Mouse (Mus musculus) bone marrow macrophage, adult 2 months (primary cell): ENCODE data around the gene Trim2. TPM values are rescaled to one million over a fixed set of nuclear protein-coding genes. Genes with fewer than 3 reads are reported as not detected.

Experiments
- H3K27ac ChIP-seq: 2 replicates; pipeline ENCODE4 v1.5.1; 2012; ENCODE audit warnings: low read depth, low read length; ENCODE audit not compliant: insufficient read depth
- H3K4me1 ChIP-seq: 2 replicates; pipeline ENCODE4 v1.6.1; 2012; ENCODE audit warnings: low read length; ENCODE audit not compliant: control insufficient read depth, insufficient read depth
- H3K4me3 ChIP-seq: 2 replicates; pipeline ENCODE4 v1.5.1; 2012; ENCODE audit warnings: mild to moderate bottlenecking, low read length, moderate library complexity; ENCODE audit not compliant: insufficient read depth
- CTCF ChIP-seq: IDR thresholded peaks from 2 replicates; pipeline ENCODE4 v1.5.1; 2012; ENCODE audit warnings: low read depth, mild to moderate bottlenecking, low read length, moderate library complexity
- POLR2A ChIP-seq: IDR thresholded peaks from 2 replicates; pipeline ENCODE4 v1.6.1; 2012; ENCODE audit warnings: mild to moderate bottlenecking, low read depth, low read length, borderline replicate concordance
- polyA plus RNA-seq: library from polyadenylated mRNA; stranded (reverse); fragments of >200 nt; gene quantifications from 2 replicates; pipeline ENCODE4 v1.2.4, GENCODE M21; 2012; ENCODE audit not compliant: missing spikeins, insufficient read depth, insufficient read length

Gene Trim2
- polyA plus RNA-seq, 1 experiment: 2.0 TPM

DNA sequence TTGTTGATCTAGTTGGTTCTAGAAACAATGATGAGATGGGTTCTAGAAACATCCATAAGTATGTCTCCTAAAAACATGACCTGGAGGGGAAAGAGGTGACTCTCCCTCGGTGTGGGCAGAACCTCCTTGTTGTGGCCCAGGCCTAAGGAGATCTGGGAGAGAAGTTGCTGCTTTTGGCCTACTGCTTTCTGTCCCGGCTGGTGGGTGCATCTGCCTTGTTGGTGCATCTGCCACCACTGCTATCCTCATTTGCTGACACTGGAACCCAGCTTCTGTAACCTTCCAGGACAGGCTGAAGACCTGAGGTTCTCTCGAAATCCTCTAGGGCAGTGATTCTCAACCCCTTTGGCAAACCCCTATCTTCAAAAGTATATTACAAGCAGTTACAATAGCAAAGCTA, 141.3 kb downstream of the Trim2 start:
- H3K27ac ChIP-seq: no peak overlapping the region
- H3K4me3 ChIP-seq: no peak overlapping the region
- TF ChIP-seq POLR2A: no peak
- no peak for TF ChIP-seq CTCF
- peaks cover 15% of the 10 kb centered on the region for H3K4me1 ChIP-seq

DNA sequence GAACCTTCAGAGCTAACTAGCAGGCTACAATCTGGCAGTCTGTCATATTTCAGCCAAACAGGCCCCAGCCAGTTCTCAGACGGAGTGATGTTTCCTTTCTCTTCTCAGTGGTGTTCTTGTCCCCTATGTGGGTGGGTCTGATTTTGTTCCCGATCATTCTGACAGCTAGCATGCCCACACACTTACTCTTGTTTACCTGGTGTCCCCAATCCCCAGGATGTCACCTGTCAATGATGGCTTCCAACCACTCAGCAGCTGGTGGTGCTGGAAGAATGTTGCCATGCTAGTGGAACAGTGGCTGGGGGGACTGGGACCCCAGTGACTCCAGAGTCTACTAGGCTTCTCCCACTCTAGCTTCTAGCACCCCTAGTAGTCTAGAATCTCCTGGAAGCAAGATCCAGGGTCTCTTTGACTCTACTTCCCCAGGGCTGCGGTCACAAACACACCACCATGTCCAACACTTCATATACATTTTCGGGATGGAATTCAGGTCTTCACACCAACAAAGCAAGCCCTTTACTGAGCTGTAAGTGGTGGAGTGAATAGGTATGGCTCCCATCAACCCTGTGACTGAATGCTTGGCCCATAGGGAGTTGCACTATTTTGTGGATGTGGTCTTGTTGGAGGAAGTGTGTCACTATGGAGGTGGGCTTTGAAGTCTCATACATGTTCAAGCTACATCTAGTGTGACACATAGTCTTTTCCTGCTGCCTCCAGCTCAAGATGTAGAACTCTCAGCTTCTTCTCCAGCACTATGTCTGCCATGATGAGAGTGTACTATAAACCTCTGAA, 148.9 kb downstream of the Trim2 start:
- H3K27ac ChIP-seq: no peak overlapping the region
- no peak overlapping the region for H3K4me3 ChIP-seq
- TF ChIP-seq CTCF (no peak), POLR2A (no peak)
- 0 out of 2 replicates have a peak, but pooled peaks cover 2% of the 10 kb centered on the region for H3K4me1 ChIP-seq

DNA sequence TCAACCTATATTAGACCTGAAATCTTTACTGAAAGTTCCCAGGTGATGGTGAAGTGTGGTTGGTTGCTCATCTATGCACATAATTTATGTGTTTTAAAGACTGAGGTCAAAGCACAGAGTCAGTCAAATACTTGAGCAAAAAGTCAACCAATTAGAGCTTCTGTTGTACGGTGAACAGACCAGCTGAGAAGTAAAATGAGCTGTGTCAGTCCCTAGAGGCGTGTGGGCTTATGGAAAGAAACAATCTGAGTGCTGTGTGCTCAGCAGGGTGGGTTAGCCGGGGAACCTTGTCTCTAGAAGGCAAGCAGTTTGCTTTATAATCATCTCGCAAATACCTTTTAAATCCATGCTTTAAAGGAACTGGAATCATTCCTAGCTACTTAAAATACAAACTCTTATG, 149.7 kb downstream of the Trim2 start:
- TF ChIP-seq POLR2A (no peak), CTCF (no peak)
- H3K4me1 ChIP-seq: 0 out of 2 replicates have a peak, but pooled peaks cover 2% of the 10 kb centered on the region
- H3K27ac ChIP-seq: no peak overlapping the region
- H3K4me3 ChIP-seq: no peak overlapping the region

DNA sequence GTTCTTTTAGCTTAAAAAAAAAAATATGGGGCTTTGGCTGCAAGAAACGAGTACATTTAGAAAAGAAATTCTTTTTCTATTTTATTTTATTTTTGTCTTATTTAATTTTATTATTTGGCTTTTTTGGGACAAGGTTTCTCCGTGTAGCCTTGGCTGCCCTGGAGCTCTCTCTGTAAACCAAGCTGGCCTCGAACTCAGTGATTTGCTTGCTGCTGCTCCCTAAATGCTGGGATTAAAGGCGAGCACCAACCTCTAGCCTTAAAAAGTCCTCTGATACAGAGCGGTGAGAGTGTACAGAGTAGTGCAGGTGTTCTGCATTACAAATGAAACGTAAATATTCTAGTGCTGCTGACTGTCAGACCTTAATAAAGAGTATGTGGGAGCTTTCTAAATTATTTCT, 150.6 kb downstream of the Trim2 start:
- no peak for TF ChIP-seq POLR2A
- Histone ChIP-seq H3K4me3 (no peak overlapping the region), H3K27ac (no peak overlapping the region), H3K4me1 (0 out of 2 replicates have a peak, but pooled peaks cover 2% of the 10 kb centered on the region)

- TF ChIP-seq POLR2A (no peak), CTCF (no peak)
- 0 out of 2 replicates have a peak, but pooled peaks cover 2% of the 10 kb centered on the region for H3K4me1 ChIP-seq
- H3K27ac ChIP-seq: peak within 1 kb of the TSS; percentile 44
- peak within 1 kb of the TSS; percentile 80 for H3K4me3 ChIP-seq
These were observed 151.1 kb downstream of the Trim2 start, which contains the start of gene Mnd1 for GRCm38 (mm10) chr3:84155558-84156006. Gene Mnd1 (minus strand): TSS chr3:84155786.

DNA sequence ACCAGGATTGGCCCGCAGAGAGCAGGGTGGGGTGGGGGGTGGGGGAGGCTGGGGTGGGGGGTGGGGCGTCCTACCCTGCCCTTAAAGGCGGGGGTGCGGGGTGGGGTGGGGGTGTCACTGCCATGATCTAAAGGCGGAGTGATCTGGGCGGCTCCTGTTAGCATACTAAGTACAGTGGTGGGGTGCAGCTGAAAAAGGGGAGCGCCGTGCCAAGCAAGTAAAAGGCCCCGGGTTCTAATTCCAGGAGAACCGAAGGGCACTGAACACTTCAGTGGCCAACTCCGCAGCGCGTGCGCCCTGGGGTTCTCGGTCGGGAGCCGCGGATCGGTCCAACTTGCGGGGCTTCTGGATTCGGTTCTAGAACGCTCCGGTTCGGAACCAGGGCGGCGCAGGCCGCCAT, 151.5 kb downstream of the Trim2 start:
- Histone ChIP-seq H3K4me1 (0 out of 2 replicates have a peak, but pooled peaks cover 2% of the 10 kb centered on the region), H3K27ac (peak overlapping the region; percentile 44), H3K4me3 (peak overlapping the region; percentile 80)
- no peak for TF ChIP-seq CTCF
- no peak for TF ChIP-seq POLR2A

GRCm38 (mm10) chr3:84154721-84155141, 151.9 kb downstream of the Trim2 start:
- Histone ChIP-seq H3K4me3 (peak overlapping the region; percentile 20), H3K27ac (no peak overlapping the region), H3K4me1 (0 out of 2 replicates have a peak, but pooled peaks cover 2% of the 10 kb centered on the region)
- no peak for TF ChIP-seq CTCF
- TF ChIP-seq POLR2A: no peak

DNA sequence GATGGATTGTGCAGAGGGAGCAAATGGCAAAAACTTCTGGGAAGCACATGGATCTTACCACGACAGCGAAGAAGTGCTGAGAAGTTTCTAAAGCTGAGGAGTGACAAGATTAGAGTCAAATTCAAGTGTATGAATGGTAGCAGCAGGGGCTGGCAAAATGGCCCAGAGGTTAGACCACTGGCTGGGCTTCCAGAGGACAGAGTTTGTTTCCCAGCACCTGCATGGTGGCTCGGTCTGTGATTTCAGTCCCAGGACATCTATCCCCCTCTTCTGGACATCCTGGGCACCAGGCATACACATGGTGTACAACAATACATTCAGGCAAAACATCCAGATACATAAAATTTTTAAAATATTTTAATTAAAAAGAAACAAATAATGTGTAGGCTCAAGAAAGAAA, 156.8 kb downstream of the Trim2 start:
- no peak for TF ChIP-seq CTCF
- no peak for TF ChIP-seq POLR2A
- Histone ChIP-seq H3K4me1 (no peaks in the 10 kb centered on the region), H3K4me3 (no peak overlapping the region), H3K27ac (no peak overlapping the region)

DNA sequence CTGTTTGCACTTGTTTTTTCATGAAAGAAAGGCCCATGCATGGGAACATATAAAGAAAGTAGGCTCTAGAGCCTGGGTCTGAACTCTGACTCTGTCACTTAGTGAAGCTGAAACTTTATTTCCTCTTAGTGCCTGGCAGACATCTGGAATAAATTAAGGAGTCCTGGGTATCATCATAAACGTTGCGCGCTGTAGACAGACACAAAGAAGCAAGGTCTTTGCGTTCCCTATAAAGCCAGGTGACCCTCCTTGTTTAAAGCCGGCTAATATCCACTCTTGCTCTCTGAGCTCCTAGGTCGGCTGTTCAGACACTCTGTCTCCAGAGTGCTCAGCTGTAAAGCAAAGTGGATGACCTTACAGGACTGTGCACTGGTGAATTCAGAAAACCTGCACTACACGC, 165.7 kb downstream of the Trim2 start:
- TF ChIP-seq POLR2A: no peak
- TF ChIP-seq CTCF: no peak
- Histone ChIP-seq H3K4me3 (no peak overlapping the region), H3K27ac (no peak overlapping the region)

DNA sequence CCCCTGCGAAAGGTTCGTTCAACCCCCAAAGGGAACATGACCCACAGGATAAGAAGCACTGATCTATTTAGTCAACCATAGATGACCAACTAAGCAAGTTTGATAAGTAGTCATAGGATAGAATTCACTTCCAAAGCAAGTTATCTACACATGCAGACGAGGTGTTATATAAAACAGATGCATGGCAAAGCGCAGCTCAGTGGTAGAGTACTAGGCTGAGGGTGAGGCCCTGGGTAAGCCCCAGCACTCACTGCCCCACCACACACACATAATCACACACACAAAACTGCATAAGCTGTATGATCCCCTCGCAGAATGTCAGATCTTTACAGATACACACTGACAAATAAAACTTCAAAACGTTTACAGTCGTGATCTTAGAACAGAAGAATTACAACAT, 170.2 kb downstream of the Trim2 start:
- H3K4me1 ChIP-seq: no peaks in the 10 kb centered on the region
- no peak overlapping the region for H3K27ac ChIP-seq
- H3K4me3 ChIP-seq: no peak overlapping the region
- no peak for TF ChIP-seq CTCF

More for the DNA sequence above, 165.7 kb downstream of the Trim2 start:
- H3K4me1 ChIP-seq: no peaks in the 10 kb centered on the region

DNA sequence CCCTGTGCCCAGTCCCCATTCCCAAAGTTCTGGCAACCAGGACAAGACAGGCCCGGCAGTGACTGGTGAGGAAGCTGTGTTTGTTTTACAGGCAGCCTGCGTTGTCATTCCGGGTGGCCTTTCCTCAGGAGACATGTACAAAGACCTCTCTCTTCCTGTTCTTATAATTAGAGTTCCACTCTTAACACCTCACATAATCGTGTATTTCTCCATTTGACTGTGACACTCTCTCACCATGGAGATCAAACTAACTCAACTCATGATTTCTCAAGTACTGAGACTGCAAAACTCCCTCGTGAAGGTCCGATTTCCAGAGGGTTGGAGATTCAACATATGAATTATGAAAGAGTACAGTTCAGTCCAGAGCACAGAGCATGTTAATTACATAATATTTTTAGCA, 170.7 kb downstream of the Trim2 start:
- TF ChIP-seq CTCF (no peak), POLR2A (no peak)
- Histone ChIP-seq H3K4me3 (no peak overlapping the region), H3K27ac (no peak overlapping the region)

More for the DNA sequence above, 170.7 kb downstream of the Trim2 start:
- H3K4me1 ChIP-seq: no peaks in the 10 kb centered on the region
